Mouse (Mus musculus) telencephalon, adult 2 months (tissue): Measurements from ENCODE around the gene Pdcd11.

Source experiments
- DNase-seq: peaks from one replicate; pipeline ENCODE4 v3.0.0-alpha.2; 2011; ENCODE audit warnings: low read depth, low spot score

Pdcd11 gene

GRCm38 (mm10) chr19:47090550-47091156 lies at the start of gene Pdcd11, which contains the start of gene Usmg5:
Pdcd11 (plus strand) TSS chr19:47090768.
Usmg5 (minus strand) TSS chr19:47090647.
- DNase-seq: peak; percentile 97

- no peak for DNase-seq
These were observed 47.0 kb upstream of the Pdcd11 start for GRCm38 (mm10) chr19:47043608-47044007.

- no peak for DNase-seq
These were observed 44.2 kb upstream of the Pdcd11 start for GRCm38 (mm10) chr19:47046343-47046742.

- no peak for DNase-seq
These were observed 43.2 kb upstream of the Pdcd11 start for GRCm38 (mm10) chr19:47047236-47047833.

GRCm38 (mm10) chr19:47049061-47049460 lies 41.5 kb upstream of the Pdcd11 start:
- no peak for DNase-seq

GRCm38 (mm10) chr19:47049840-47050239 lies 40.7 kb upstream of the Pdcd11 start:
- no peak for DNase-seq

- no peak for DNase-seq
These were observed 40.1 kb upstream of the Pdcd11 start, which contains the start of gene Pcgf6 for GRCm38 (mm10) chr19:47050271-47051032. Pcgf6 (minus strand) TSS chr19:47050906.

GRCm38 (mm10) chr19:47052927-47053326 lies 37.6 kb upstream of the Pdcd11 start:
- DNase-seq: no peak

GRCm38 (mm10) chr19:47053471-47053870 lies 37.1 kb upstream of the Pdcd11 start:
- no peak for DNase-seq

GRCm38 (mm10) chr19:47057684-47058083 lies 32.9 kb upstream of the Pdcd11 start:
- no peak for DNase-seq

GRCm38 (mm10) chr19:47065860-47066259 lies 24.7 kb upstream of the Pdcd11 start:
- no peak for DNase-seq

- DNase-seq: peak; percentile 95
These were observed 23.3 kb upstream of the Pdcd11 start, which contains the start of gene Taf5 for GRCm38 (mm10) chr19:47067096-47067882. Taf5 (plus strand) TSS chr19:47067746.

GRCm38 (mm10) chr19:47067924-47068611 lies 22.5 kb upstream of the Pdcd11 start:
- DNase-seq: peak; percentile 64

GRCm38 (mm10) chr19:47088226-47088625 lies 2.3 kb upstream of the Pdcd11 start:
- DNase-seq: no peak

GRCm38 (mm10) chr19:47089718-47090525 lies 646 bp upstream of the Pdcd11 start:
- DNase-seq: no peak

- no peak for DNase-seq
These were observed 10.5 kb downstream of the Pdcd11 start for GRCm38 (mm10) chr19:47101080-47101479.

GRCm38 (mm10) chr19:47104641-47105271 lies 14.2 kb downstream of the Pdcd11 start:
- DNase-seq: no peak

- no peak for DNase-seq
These were observed 28.1 kb downstream of the Pdcd11 start for GRCm38 (mm10) chr19:47118634-47119033.

GRCm38 (mm10) chr19:47121054-47121453 lies 30.5 kb downstream of the Pdcd11 start:
- no peak for DNase-seq

- no peak for DNase-seq
These were observed 32.2 kb downstream of the Pdcd11 start for GRCm38 (mm10) chr19:47122802-47123201.
